ENCODE assay signal across 14 mouse cellular contexts in the genomic region with DNA sequence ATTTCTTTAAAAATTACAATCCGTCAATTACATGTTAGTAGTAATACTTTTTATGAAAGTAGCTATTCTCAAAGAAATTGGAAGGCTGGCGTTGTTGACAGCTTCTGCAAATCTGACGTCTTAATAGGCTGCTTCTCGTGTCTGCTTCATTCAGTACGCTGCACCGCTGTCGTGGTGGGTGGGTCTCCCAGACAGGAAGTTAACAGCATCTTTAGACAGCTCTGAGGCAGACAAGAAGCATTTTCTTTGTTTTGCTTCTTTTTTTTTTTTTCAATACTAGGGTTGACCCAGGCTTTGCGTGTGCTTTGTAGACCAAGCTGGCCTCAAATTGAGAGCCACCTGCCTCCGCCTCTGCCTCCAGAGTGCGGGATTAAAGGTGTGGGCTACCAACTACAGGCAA. TPM values are rescaled to one million over a fixed set of nuclear protein-coding genes. Genes with fewer than 3 reads are reported as not detected.
DNase-seq lines count a peak whose midpoint lies in the region; ATAC-seq and TF ChIP-seq lines count a peak whose summit lies in the region.
"Had no signal": no experiment of that assay in that cellular context is flagged by ENCODE, and none has a peak within 500 bp of the region (broad histone marks: within the 10 kb centered on the region; RNA-seq: fewer than 3 reads in every experiment).

No protein-coding gene starts in this region.

- WGBS in hindbrain, embryonic 13.5 days, result 51% methylated on average over 10 of the region's 10 CpGs
- 70% methylated on average over 10 of the region's 10 CpGs for WGBS in hindbrain, embryonic 11.5 days
- 42% methylated on average over 10 of the region's 10 CpGs for WGBS in thymus, adult 2 months

- H3K27ac ChIP-seq in hindbrain, embryonic 13.5 days, result peak overlapping the region; percentile 80
- no peak overlapping the region for H3K27ac ChIP-seq in hindbrain, embryonic 11.5 days (ENCODE audit: low read depth, low read length)
- peak overlapping the region; percentile 7; the same call in 1 of the 2 replicates for H3K27ac ChIP-seq in thymus, adult 2 months (ENCODE audit: control insufficient read depth, insufficient read depth, low read length)
- H3K27ac ChIP-seq: lung, embryonic 15.5 days; stomach, embryonic 15.5 days had no signal

- no peak overlapping the region for H3K4me3 ChIP-seq in hindbrain, embryonic 13.5 days
- no peak overlapping the region for H3K4me3 ChIP-seq in hindbrain, embryonic 11.5 days (ENCODE audit: low read depth, low read length)
- no peak overlapping the region for H3K4me3 ChIP-seq in thymus, adult 2 months (ENCODE audit: control insufficient read depth, insufficient read depth, low read length)
- H3K4me3 ChIP-seq: lung, embryonic 15.5 days; stomach, embryonic 15.5 days had no signal

- H3K9ac ChIP-seq in hindbrain, embryonic 13.5 days, result no peak overlapping the region
- H3K9ac ChIP-seq in hindbrain, embryonic 11.5 days (ENCODE audit: low read depth, low read length), result no peak overlapping the region
- H3K9ac ChIP-seq: lung, embryonic 15.5 days; stomach, embryonic 15.5 days had no signal

- no peak for TF ChIP-seq POLR2A in thymus, adult 2 months (IDR thresholded peaks at IDR 0.05; ENCODE audit: control insufficient read depth, extremely low read depth, insufficient read depth, low read length, poor library complexity)

- DNase-seq in hindbrain, embryonic 11.5 days (ENCODE audit: low spot score), result no peak
- peak; percentile 29 for DNase-seq in thymus, adult 2 months
- no peak for DNase-seq in thymus, adult 18-20 months
- no peak for DNase-seq in adrenal gland, postnatal 14 days
- DNase-seq in adrenal gland, adult 2 months, result no peak
- DNase-seq: cerebellum, adult 8-10 months had no signal

- no peaks in the 10 kb centered on the region for H3K9me3 ChIP-seq in hindbrain, embryonic 13.5 days
- no peaks in the 10 kb centered on the region for H3K9me3 ChIP-seq in hindbrain, embryonic 11.5 days (ENCODE audit: control insufficient read depth, low read length)
- H3K9me3 ChIP-seq: lung, embryonic 15.5 days; stomach, embryonic 15.5 days had no signal

- H3K36me3 ChIP-seq in hindbrain, embryonic 13.5 days, result peaks cover 4% of the 10 kb centered on the region; the same call in 1 of the 2 replicates
- no peaks in the 10 kb centered on the region for H3K36me3 ChIP-seq in hindbrain, embryonic 11.5 days (ENCODE audit: control insufficient read depth, insufficient read depth, low read length)
- H3K36me3 ChIP-seq in thymus, adult 2 months (ENCODE audit: control insufficient read depth, insufficient read depth, low read length), result no peaks in the 10 kb centered on the region
- H3K36me3 ChIP-seq: lung, embryonic 15.5 days had no signal

- H3K27me3 ChIP-seq in hindbrain, embryonic 13.5 days, result no peaks in the 10 kb centered on the region
- H3K27me3 ChIP-seq in hindbrain, embryonic 11.5 days (ENCODE audit: control insufficient read depth, insufficient read depth, low read length), result no peaks in the 10 kb centered on the region
- H3K27me3 ChIP-seq in thymus, adult 2 months (ENCODE audit: control insufficient read depth, insufficient read depth, low read length), result no peaks in the 10 kb centered on the region
- H3K27me3 ChIP-seq: CH12.LX; lung, embryonic 15.5 days; stomach, embryonic 15.5 days had no signal

- ATAC-seq in hindbrain, embryonic 13.5 days (ENCODE audit: low FRiP score), result no peak
- no peak for ATAC-seq in hindbrain, embryonic 11.5 days (ENCODE audit: low FRiP score)
- ATAC-seq in megakaryocyte progenitor cell, adult 5-6 weeks (replicated peaks; ENCODE audit: poor library complexity), result 0 out of 2 replicates have a peak, but pooled peaks have one; percentile 29
- ATAC-seq in erythroid progenitor cell, adult 5-6 weeks (replicated peaks; ENCODE audit: low FRiP score, poor library complexity, severe bottlenecking), result no peak

- H3K4me1 ChIP-seq in hindbrain, embryonic 13.5 days (replicated peaks), result peaks cover 88% of the 10 kb centered on the region
- peaks cover 12% of the 10 kb centered on the region; the same call in 1 of the 2 replicates for H3K4me1 ChIP-seq in hindbrain, embryonic 11.5 days (replicated peaks; ENCODE audit: control insufficient read depth, insufficient read depth, low read length)
- peaks cover 5% of the 10 kb centered on the region for H3K4me1 ChIP-seq in thymus, adult 2 months (replicated peaks; ENCODE audit: control insufficient read depth, insufficient read depth, low read length)

- no peak for TF ChIP-seq CTCF in thymus, adult 2 months (IDR thresholded peaks at IDR 0.05; ENCODE audit: borderline replicate concordance, control insufficient read depth, extremely low read depth, insufficient read depth, low read length, poor library complexity)

- no peak overlapping the region for H3K4me2 ChIP-seq in hindbrain, embryonic 13.5 days
- no peak overlapping the region for H3K4me2 ChIP-seq in hindbrain, embryonic 11.5 days (replicated peaks; ENCODE audit: low read depth, low read length)
- H3K4me2 ChIP-seq: lung, embryonic 15.5 days; stomach, embryonic 15.5 days had no signal

RNA-seq across cellular contexts. Expression of gene Vapb, which starts 31.9 kb away (rescaled TPM):
- 11.7 and 13.3 TPM in 2 replicates for polyA plus RNA-seq in hindbrain, embryonic 13.5 days (2015; fragmentation: Nextera tagmentation; extraction: Ambion mirVana)
- 16.1 and 18.1 TPM in 2 replicates for polyA plus RNA-seq in hindbrain, embryonic 11.5 days (2014; fragmentation: Nextera tagmentation; extraction: Ambion mirVana)
- 11.9 and 12.1 TPM in 2 replicates for polyA plus RNA-seq in thymus, adult 2 months (2012; rRNA removed)
- total RNA-seq in megakaryocyte progenitor cell, adult 5-6 weeks (2015), result 8.1 and 9.1 TPM in 2 replicates
- total RNA-seq in megakaryocyte progenitor cell, adult 5-6 weeks (2017), result 62.1 and 62.5 TPM in 2 replicates
- total RNA-seq in erythroid progenitor cell, adult 5-6 weeks (2015; ENCODE audit: low replicate concordance), result 3.6 and 5.9 TPM in 2 replicates
- 19.5 and 21.2 TPM in 2 replicates for total RNA-seq in erythroid progenitor cell, adult 5-6 weeks (2017; ENCODE audit: low replicate concordance)
- total RNA-seq in adrenal gland, postnatal 14 days (2021), result 134 and 142 TPM in 2 replicates
- total RNA-seq in adrenal gland, adult 2 months (2021), result 100 to 1,000 TPM; 173 to 209 TPM
- 13.1 and 17.3 TPM in 2 replicates for polyA plus RNA-seq in adrenal gland, adult 2 months (2012; rRNA removed)

RNA-seq across cellular contexts. Expression of gene 1700010B08Rik, which starts 50.0 kb away (rescaled TPM):
- not detected in 2 replicates for polyA plus RNA-seq in hindbrain, embryonic 13.5 days (2015; fragmentation: Nextera tagmentation; extraction: Ambion mirVana)
- polyA plus RNA-seq in hindbrain, embryonic 11.5 days (2014; fragmentation: Nextera tagmentation; extraction: Ambion mirVana), result not detected in 2 replicates
- polyA plus RNA-seq in thymus, adult 2 months (2012; rRNA removed), result not detected in 2 replicates
- not detected in 2 replicates for total RNA-seq in megakaryocyte progenitor cell, adult 5-6 weeks (2015)
- not detected in 2 replicates for total RNA-seq in megakaryocyte progenitor cell, adult 5-6 weeks (2017)
- not detected in 2 replicates for total RNA-seq in erythroid progenitor cell, adult 5-6 weeks (2015; ENCODE audit: low replicate concordance)
- total RNA-seq in erythroid progenitor cell, adult 5-6 weeks (2017; ENCODE audit: low replicate concordance), result not detected in 2 replicates
- not detected in 2 replicates for total RNA-seq in adrenal gland, postnatal 14 days (2021)
- not detected for total RNA-seq in adrenal gland, adult 2 months (2021)
- polyA plus RNA-seq in adrenal gland, adult 2 months (2012; rRNA removed), result not detected in 2 replicates
- total RNA-seq: CH12.LX had no signal
- polyA plus RNA-seq: frontal cortex, adult 2 months; heart, embryonic 16.5 days; lung, embryonic 15.5 days; stomach, embryonic 15.5 days had no signal
